Comparison of ENCODE assay signal across 8 mouse cellular contexts in genomic region chr7:49427843-49428242, GRCm38 (mm10).
DNase-seq lines count a peak whose midpoint lies in the region; ATAC-seq and TF ChIP-seq lines count a peak whose summit lies in the region.

No protein-coding gene starts in this region.

- no peak for TF ChIP-seq POLR2A in testis, adult 2 months (IDR thresholded peaks at IDR 0.05; ENCODE audit: control insufficient read depth, low read depth, low read length)

- H3K9me3 ChIP-seq in forebrain, embryonic 14.5 days (replicated peaks; ENCODE audit: control insufficient read depth, low read length): no peaks in the 10 kb centered on the region
- H3K9me3 ChIP-seq in forebrain, embryonic 15.5 days: no peaks in the 10 kb centered on the region
- H3K9me3 ChIP-seq in stomach, postnatal 0 days (ENCODE audit: control insufficient read depth, low read length): no peaks in the 10 kb centered on the region

- no peak overlapping the region for H3K4me3 ChIP-seq in forebrain, embryonic 14.5 days (ENCODE audit: low read depth, low read length)
- no peak overlapping the region for H3K4me3 ChIP-seq in forebrain, embryonic 15.5 days
- no peak overlapping the region for H3K4me3 ChIP-seq in testis, adult 2 months (ENCODE audit: control insufficient read depth, low read depth, low read length)
- no peak overlapping the region for H3K4me3 ChIP-seq in stomach, postnatal 0 days (ENCODE audit: low read depth, low read length)

- WGBS in forebrain, embryonic 14.5 days: 41% methylated on average over 6 of the region's 6 CpGs
- WGBS in forebrain, embryonic 15.5 days: 55% methylated on average over 6 of the region's 6 CpGs
- 43% methylated on average over 6 of the region's 6 CpGs for WGBS in stomach, postnatal 0 days

- no peak overlapping the region for H3K27ac ChIP-seq in forebrain, embryonic 14.5 days (ENCODE audit: low read depth, low read length)
- H3K27ac ChIP-seq in forebrain, embryonic 15.5 days (replicated peaks): no peak overlapping the region
- no peak overlapping the region for H3K27ac ChIP-seq in testis, adult 2 months (ENCODE audit: control insufficient read depth, insufficient read depth, low read depth, low read length)
- H3K27ac ChIP-seq in stomach, postnatal 0 days (replicated peaks): no peak overlapping the region

- H3K9ac ChIP-seq in forebrain, embryonic 14.5 days (ENCODE audit: low read length): no peak overlapping the region
- H3K9ac ChIP-seq in forebrain, embryonic 15.5 days (replicated peaks): no peak overlapping the region
- no peak overlapping the region for H3K9ac ChIP-seq in stomach, postnatal 0 days (ENCODE audit: low read length)

- DNase-seq in forebrain, embryonic 14.5 days (ENCODE audit: low spot score): peak; percentile 36
- no peak for DNase-seq in testis, postnatal 14 days (ENCODE audit: low spot score)
- DNase-seq in stomach, postnatal 0 days (ENCODE audit: low spot score): peak; percentile 38
- DNase-seq in layer of hippocampus, adult 11-12 months (ENCODE audit: low spot score): no peak
- no peak for DNase-seq in cerebellum, adult 9-11 months

- no peak for ATAC-seq in forebrain, embryonic 14.5 days
- ATAC-seq in forebrain, embryonic 15.5 days (replicated peaks): no peak
- peak; percentile 38 for ATAC-seq in inflammation-experienced regulatory T-cells, adult 6 months
- ATAC-seq in stomach, postnatal 0 days (ENCODE audit: low FRiP score, low TSS enrichment): no peak

- no peaks in the 10 kb centered on the region for H3K27me3 ChIP-seq in forebrain, embryonic 14.5 days (replicated peaks; ENCODE audit: control insufficient read depth, insufficient read depth, low read length)
- no peaks in the 10 kb centered on the region for H3K27me3 ChIP-seq in forebrain, embryonic 15.5 days
- H3K27me3 ChIP-seq in testis, adult 2 months (ENCODE audit: control insufficient read depth, insufficient read depth, low read length): no peaks in the 10 kb centered on the region
- no peaks in the 10 kb centered on the region for H3K27me3 ChIP-seq in stomach, postnatal 0 days (ENCODE audit: control insufficient read depth, insufficient read depth, low read length)

- no peaks in the 10 kb centered on the region for H3K4me1 ChIP-seq in forebrain, embryonic 14.5 days (ENCODE audit: control insufficient read depth, insufficient read depth, low read length)
- H3K4me1 ChIP-seq in forebrain, embryonic 15.5 days: no peaks in the 10 kb centered on the region
- H3K4me1 ChIP-seq in testis, adult 2 months (ENCODE audit: control insufficient read depth, insufficient read depth, low read length): no peaks in the 10 kb centered on the region
- no peaks in the 10 kb centered on the region for H3K4me1 ChIP-seq in stomach, postnatal 0 days (replicated peaks; ENCODE audit: control insufficient read depth, insufficient read depth)

- no peaks in the 10 kb centered on the region for H3K36me3 ChIP-seq in forebrain, embryonic 14.5 days (ENCODE audit: control insufficient read depth, insufficient read depth, low read length)
- H3K36me3 ChIP-seq in forebrain, embryonic 15.5 days: no peaks in the 10 kb centered on the region
- no peaks in the 10 kb centered on the region for H3K36me3 ChIP-seq in testis, adult 2 months (ENCODE audit: control insufficient read depth, insufficient read depth, low read length)
- H3K36me3 ChIP-seq in stomach, postnatal 0 days (ENCODE audit: control insufficient read depth, insufficient read depth, low read length): no peaks in the 10 kb centered on the region

- TF ChIP-seq CTCF in testis, adult 2 months (IDR thresholded peaks at IDR 0.05; ENCODE audit: control insufficient read depth, insufficient read depth, insufficient replicate concordance, low read depth, low read length): peak; percentile 53; the same call in 1 of the 2 replicates
- peak; percentile 90 for TF ChIP-seq CTCF in stomach, postnatal 0 days (IDR thresholded peaks at IDR 0.05; ENCODE audit: low read depth)

- no peak overlapping the region for H3K4me2 ChIP-seq in forebrain, embryonic 14.5 days (ENCODE audit: low read length)
- H3K4me2 ChIP-seq in forebrain, embryonic 15.5 days (replicated peaks): no peak overlapping the region
- H3K4me2 ChIP-seq in stomach, postnatal 0 days (replicated peaks; ENCODE audit: low read depth): no peak overlapping the region

- TF ChIP-seq EP300 in stomach, postnatal 0 days (optimal IDR thresholded peaks at IDR 0.05): no peak

Comparison
In these comparisons a context has a peak if more than half of its experiments do, and no peak if none do; other contexts are left out.
1. DNase-seq: peak in forebrain, embryonic 14.5 days (single experiment) and stomach, postnatal 0 days (single experiment); none in testis, postnatal 14 days (single experiment), layer of hippocampus, adult 11-12 months (single experiment) and cerebellum, adult 9-11 months (single experiment).